Mouse (Mus musculus) MEL-GATA-1-ER (cell line): ENCODE measurements around the gene Gm20388.

Experiments used
- DNase-seq: peaks from one replicate; pipeline ENCODE4 v3.0.0-alpha.2; 2012; ENCODE audit warnings: low read depth; ENCODE audit errors: extremely low read depth

The Gm20388 gene

GRCm38 (mm10) chr8:121021488-121021887 is 1110.8 kb downstream of the Gm20388 start:
- no peak for DNase-seq

- no peak for DNase-seq
These were observed 1112.4 kb downstream of the Gm20388 start for GRCm38 (mm10) chr8:121023003-121023402.

DNA sequence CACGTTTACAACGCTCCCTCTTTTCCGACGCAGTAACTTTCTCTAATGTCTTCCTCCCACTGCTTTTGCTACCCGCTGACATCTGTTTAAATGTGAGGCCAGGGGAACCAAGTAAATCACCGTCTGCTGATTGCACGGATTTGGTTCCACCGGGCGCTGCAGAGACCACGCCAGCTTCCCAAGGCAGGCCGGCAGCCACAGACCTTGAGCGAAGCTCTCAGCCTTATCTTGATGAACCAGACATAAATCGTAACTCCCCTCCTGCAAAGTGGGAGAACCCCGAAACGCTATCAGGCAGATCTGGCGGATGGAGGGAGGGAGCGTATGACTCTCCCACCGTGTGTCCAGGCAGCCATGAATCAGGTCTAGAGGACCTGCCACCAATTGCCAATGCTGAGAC is 1113.1 kb downstream of the Gm20388 start:
- DNase-seq = no peak

DNA sequence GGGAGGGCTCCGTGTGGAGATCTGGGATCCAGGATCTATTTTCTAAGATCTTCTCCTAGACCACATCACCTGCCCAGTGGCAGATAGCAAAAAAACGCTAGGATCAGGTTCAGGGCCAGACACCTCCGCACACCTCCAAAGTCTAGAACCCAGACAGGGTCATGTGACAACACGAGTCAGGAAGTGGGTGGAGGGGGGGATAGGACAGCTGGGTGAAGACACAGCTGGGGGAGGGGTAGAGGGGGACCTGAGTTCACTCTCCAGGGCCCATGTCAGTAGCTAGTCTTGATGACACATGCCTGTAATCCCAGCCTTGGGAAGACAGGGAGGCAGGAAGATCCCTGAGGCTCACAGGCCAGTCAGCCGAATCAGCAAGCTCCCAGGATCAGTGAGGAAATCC is 1114.8 kb downstream of the Gm20388 start:
- DNase-seq = no peak

DNA sequence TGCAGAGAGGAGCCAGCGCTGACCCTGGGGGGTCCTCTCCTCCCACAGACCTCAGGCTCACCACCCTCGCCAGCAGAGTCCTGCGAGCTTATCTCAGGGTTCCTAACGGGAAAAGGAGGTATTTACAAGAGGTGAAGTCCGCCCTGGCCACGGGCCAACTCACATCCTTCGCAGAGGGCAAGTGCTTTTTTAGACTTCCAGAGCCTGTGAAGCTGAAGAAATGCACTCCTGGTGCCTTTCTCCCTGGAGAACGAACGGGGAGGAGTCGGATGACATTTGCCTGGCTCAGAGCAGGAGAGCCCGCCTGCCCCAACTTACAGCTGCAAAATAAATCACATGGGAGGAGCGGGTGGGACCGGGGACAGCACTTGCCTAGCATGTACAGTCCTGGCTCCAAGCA is 1117.1 kb downstream of the Gm20388 start:
- no peak for DNase-seq

- no peak for DNase-seq
These were observed 1118.4 kb downstream of the Gm20388 start for GRCm38 (mm10) chr8:121029076-121029475.

- no peak for DNase-seq
These were observed 1119.9 kb downstream of the Gm20388 start for GRCm38 (mm10) chr8:121030496-121031040.

- DNase-seq = no peak
These were observed 1122.8 kb downstream of the Gm20388 start for GRCm38 (mm10) chr8:121033299-121034013.

- no peak for DNase-seq
These were observed 1125.0 kb downstream of the Gm20388 start for GRCm38 (mm10) chr8:121035611-121036010.

GRCm38 (mm10) chr8:121043719-121044440 is 1133.2 kb downstream of the Gm20388 start:
- DNase-seq = no peak

GRCm38 (mm10) chr8:121047441-121047840 is 1136.8 kb downstream of the Gm20388 start:
- DNase-seq = no peak

DNA sequence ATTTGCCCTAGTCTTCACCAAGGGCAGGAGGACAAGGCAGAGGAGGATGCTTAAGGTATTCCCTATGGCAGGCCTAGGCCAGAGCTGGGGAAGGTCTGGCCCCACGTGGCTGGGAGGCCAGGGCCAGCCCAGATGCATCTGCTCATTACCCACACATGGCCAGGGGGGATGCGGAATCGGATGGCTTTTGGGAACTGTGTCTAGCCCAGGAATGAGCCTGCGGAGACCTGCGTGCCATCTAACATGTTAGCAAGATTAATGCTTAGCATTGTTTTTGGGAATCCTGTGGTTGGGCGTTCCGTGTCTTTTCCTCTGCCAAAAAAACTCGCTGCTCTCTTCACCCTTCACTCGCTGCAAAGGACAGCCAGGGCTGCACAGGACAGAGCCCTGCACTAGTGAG is 1147.4 kb downstream of the Gm20388 start:
- no peak for DNase-seq

GRCm38 (mm10) chr8:121059098-121059497 is 1148.5 kb downstream of the Gm20388 start:
- no peak for DNase-seq

- DNase-seq = no peak
These were observed 1151.9 kb downstream of the Gm20388 start for GRCm38 (mm10) chr8:121062521-121062920.

DNA sequence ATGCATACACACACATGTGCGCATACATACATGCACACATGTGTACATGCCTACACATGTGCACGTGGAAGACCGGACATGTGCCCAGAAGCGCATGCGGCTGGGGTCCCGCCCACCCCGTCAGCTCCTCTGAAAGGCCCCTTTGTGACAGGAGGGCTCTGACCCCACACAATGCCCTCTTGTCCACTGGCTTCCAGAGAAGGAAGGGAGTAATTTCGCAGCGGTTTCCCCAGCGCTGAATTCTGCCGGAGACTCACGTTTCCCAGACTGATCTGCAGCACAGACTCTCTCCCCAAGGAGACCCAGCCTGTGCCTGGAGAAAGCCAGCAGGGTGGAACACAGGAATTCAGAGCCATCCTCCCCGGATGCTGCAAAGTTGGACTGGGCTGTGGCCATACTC is 1153.0 kb downstream of the Gm20388 start:
- no peak for DNase-seq

DNA sequence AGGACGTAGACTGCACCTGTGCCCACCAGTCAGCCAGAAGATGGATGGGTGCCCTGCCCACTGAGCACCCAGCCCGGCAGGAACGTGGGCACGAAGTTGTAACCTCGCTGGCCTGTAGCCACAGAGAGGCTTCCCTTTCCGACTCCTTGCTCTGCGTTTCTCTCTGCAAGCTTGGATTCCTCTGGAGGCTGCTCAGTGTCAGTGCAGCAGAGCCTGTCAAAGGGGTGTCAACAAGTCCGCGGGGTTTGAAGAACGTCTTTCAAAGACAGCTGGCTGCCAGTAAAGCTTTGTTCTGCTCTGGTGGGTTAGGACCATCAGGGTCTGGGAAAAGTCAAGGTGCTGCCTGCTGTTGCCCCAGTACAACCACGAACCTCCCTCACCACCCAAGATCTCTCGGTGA is 1160.8 kb downstream of the Gm20388 start:
- DNase-seq = no peak

DNA sequence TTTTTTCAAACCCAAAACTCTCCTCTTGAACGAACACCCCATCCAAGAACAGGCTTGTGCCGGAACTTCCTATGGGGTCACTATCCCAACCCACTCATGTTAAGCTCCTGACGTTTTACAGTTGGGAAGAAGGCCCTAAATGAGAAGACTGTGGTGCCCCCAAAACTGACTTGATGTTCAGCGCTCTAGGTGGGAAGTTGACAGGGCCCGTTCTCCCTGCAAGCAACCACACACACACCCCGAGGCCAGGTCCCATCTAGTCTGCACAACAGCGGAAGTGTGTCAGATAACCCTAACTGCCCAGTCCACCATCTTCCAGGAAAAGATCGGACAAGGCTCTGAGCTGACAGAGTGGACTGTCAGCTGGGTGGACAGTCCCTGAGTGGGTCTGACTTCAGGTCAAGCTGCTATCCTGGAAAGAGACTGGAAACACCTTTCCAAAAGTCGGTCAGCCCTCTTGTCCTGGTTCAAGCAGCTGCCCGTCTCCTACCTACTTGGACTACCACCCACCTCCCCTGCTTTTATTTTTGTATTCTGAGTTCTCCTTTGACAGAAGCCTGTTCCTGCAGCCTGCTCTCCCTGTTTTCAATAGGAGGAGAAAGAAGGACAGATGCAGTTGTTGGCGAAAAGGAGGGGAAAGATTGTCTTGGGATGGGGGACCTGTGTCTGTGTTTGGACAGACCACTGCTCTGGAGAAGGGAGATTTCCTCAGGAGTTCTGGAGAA is 1161.9 kb downstream of the Gm20388 start:
- DNase-seq = no peak

- no peak for DNase-seq
These were observed 1162.8 kb downstream of the Gm20388 start for GRCm38 (mm10) chr8:121073174-121074107.

DNA sequence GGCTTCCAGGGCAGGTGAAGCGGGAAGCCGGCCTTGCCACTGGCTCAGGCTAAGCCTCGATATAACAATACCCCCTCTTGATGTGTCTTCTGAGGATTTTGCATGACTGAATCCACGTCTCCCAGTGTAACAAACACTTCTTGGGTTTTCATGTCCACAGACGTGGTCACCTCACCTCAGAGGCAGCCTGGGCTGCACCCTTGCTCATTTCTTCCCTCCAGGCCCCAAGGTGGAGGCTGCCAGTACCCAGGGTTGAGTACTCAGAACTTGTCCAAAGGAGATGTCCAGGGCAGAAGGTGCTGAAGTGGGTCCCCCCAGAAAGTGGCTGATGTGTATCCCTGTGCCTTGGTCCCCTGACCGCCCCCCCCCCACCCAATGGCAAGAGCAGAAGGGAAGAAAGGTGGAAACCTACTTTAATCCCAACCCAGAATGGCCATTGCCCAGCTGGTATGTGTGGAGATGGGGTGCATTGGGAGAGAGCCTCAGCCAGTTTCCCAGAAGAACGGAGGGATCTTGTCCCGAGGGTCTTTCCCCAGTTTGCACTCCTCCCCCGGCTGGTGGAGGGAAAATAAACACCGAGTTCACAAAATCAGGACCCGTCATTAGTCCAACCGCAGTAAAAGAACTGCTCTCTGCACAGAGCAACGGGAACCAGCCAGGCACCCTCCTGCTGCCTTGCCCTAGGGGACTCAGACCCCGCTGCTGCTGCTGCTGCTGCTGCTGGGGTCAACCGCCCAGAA is 1163.6 kb downstream of the Gm20388 start:
- no peak for DNase-seq

- DNase-seq = no peak
These were observed 1164.2 kb downstream of the Gm20388 start for GRCm38 (mm10) chr8:121074848-121075145.
